Mouse (Mus musculus): ENCODE results near the gene Adamtsl1. TPM values are rescaled to one million over a fixed set of nuclear protein-coding genes. Genes with fewer than 3 reads are reported as not detected.

Gene Adamtsl1
- total RNA-seq, 2 experiments from 2014 or later = 12.0 to 14.3 TPM

DNA sequence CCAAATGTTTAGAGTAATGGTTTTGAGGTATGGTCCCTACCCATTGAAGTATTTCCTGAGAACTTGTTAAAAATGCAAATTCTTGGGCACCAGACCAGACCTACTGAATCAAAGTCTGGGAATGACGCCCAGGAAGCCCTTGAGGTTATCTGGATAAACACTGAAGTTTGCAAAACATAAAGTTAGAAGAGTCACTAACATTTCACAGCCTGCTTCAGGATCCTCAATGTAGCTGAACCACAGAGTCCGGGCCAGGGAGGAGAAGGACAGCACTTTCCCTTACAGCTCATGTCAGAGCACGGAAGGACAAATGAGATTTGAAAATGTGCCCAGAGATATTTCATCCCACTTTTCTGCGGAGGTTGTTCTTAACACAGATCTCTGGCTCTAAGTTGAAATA lies 370.1 kb downstream of the Adamtsl1 start:
- no peak for DNase-seq
- intact Hi-C loops (cut with DNase I; ENCODE audit: low total_unique reads) = no loop called here

DNA sequence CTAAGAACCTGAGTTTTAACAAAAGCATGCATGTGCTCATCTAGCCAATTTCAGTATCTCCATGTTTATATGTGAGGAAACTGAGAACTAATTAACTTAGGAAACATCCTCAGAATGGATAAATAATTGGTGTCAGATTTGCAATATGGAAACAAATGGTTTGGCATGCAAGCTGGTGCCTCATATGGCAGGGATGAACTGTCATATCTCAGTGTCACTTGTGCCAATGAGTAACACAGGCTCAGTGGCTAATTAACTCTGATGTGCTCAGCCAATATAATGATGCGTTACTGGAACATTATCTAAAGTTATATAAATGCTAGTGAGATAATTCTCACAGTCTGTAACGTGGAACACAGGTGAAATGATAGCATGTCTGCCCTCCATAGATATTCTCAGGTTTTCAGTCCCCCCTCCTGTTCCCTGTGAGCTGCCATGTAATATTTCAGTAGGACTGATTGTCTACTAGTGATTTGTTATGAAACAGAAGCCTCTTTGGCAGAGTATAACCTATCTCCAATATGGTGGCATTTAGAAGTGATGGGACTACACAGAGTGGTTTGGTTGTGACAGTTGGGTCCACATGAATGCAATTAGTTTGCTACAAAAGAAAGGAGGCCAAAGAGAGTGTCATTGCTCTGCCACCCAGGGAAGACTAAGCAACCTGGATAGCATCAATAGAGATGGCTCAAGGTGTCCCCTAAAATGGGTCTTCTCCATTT lies 376.1 kb downstream of the Adamtsl1 start:
- no peak for DNase-seq
- intact Hi-C loops (cut with DNase I; ENCODE audit: low total_unique reads) = no loop called here

DNA sequence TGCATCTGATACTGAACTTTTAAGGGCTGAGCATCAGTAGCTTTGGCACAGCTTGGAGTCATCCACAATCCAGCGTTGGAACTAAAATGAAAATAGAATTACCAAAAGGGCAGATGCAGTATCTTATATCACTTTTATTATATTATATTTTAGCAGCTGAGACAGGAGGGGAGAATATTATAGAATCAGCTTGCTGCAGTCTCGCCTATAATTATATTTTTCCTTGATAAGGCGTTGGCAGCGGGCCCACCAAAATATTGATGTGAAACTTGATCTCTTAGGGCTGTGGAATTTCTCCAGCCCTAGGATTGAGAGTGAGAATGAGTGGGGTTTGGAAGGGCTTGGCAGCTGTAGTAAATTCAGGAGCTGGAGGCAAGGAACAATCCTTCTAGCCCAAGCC lies 387.3 kb downstream of the Adamtsl1 start:
- DNase-seq = peak; percentile 8
- intact Hi-C loops (cut with DNase I; ENCODE audit: low total_unique reads) = no loop called here

DNA sequence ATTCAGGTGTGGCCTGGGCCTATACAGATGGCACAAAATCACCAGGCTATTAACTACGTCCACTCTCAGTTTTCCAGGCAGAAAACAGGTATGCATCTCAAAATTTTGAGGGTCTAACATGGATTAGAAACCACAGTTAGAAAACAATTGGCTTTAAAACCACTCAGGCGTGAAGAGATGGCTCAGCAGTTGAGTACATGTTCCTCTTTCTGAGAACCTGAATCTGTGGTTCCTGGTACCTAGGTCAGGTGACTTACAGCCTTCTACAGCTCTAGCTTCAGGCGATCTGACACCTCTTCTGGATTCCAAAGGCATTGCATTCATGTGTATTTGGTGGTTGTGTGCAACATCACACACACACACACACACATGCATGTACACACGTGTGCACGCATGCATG lies 390.2 kb downstream of the Adamtsl1 start:
- intact Hi-C loops (cut with DNase I; ENCODE audit: low total_unique reads) = no loop called here
- DNase-seq = no peak

DNA sequence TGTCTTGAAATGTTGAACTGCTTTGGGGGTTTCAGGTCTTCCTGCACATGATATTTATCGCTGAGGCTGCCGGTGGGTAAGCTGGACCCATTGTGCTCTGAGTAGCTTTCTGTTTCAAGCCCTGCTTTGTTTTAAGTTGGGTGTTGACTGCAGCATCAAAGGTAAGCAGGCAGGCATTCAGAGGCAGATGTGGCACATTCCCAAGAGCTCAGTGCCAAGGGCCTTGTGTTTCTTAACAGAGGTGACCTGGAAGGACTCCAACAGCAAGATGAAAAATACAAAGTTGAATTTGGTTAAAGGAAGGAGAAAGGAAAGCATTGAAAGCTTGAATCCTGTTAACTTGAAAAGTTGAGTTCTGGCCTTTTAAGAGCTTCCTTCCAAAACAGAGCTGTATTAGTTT lies 402.1 kb downstream of the Adamtsl1 start:
- intact Hi-C loops (cut with DNase I; ENCODE audit: low total_unique reads) = no loop called here
- DNase-seq = no peak

DNA sequence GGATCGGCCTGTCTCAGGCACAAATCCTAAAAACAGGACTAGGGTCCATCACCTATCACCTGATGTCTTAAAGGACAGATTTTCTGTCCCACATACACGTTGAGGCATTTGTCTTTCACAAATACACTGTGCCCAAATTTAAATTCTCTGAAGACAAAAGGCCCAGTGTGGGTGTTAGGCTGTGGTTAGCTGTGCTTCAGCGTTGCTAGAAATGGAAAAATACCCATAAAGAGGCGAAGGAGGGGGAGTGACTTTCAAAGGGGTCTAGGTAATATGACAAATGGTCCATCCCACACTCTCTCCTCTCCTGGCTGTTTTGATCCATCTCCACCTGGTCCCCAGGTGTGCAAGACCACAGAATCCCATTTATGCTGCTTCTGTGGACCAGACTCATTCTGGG lies 404.4 kb downstream of the Adamtsl1 start:
- intact Hi-C loops (cut with DNase I; ENCODE audit: low total_unique reads) = no loop called here
- no peak for DNase-seq

DNA sequence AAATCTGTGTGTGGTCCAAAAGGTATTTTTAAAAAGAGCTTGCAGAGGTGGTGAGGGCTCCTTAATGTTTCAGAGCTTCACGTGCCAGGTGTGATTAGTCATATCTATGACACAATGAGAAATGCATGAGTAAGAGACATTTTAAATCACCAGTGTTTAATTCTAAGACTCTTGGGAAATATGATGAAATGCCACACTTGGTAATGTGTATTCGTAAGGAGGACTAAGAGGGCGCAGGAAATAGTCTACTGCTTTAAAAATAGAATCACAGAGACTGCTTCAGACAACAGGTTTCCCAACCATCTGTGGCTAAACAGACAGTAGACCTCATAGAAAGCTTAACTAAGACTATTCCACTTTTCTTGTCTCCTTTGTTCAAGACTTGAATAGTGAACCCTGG lies 406.5 kb downstream of the Adamtsl1 start:
- intact Hi-C loops (cut with DNase I; ENCODE audit: low total_unique reads) = no loop called here

DNA sequence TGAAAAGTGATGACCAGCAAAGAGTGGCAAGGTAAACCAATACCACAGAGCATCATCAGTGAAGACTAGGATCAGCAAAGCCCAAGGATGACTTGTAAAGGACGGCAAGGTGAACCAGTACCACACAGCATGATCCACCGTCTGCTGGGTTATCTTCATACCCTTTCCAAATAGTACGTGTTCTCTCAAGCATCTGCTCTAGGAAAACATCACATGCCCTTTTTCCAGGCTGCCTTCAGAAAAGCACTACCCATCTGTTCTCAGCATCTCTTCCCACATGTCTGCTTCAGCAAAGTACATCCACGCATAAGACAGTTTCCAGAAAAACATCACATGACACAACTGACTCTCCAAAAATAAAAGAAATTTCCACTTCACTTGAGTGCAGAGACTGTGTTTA lies 408.8 kb downstream of the Adamtsl1 start:
- intact Hi-C loops (cut with DNase I; ENCODE audit: low total_unique reads) = no loop called here

More for the DNA sequence above, 406.5 kb downstream of the Adamtsl1 start:
- no peak for DNase-seq

DNA sequence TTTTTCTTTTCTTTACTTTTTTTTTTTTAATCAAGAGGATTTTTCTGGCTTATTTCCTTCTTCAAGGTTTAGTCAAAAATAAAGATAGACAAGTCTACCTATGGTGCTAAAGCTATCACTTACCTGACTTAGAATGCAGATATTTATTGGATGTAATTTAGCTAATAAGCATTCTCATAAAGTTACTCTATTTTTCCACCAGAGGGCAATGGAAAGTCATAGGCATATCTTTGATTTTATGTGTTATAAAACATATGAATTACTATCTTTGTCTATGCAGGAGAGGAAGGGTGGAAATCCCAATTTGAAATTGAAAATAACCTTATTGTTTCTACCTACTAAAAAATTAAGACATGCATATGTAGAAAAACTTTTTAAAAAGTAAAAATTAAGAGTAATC lies 418.2 kb downstream of the Adamtsl1 start:
- no peak for DNase-seq
- intact Hi-C loops (cut with DNase I; ENCODE audit: low total_unique reads) = no loop called here

More for the DNA sequence above, 408.8 kb downstream of the Adamtsl1 start:
- DNase-seq = no peak

DNA sequence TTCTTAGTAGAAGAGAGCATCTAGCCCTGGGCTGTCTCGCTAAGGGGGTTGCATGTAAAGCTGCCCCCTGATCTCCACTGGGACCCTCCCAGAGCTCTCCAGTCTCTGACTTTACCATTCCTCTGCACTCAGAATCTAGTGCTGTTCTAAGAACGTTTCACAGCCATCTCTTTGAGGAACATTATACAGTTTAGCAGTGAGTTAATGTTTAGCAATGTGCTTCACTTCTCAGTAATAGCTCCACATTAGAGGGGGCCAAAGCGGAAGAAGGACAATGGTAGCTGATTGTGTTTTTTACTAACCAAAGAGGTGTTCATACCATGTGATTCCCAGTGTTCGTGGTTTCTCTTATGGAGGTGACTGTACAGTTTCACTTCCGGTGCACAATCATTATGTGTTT lies 425.5 kb downstream of the Adamtsl1 start:
- intact Hi-C loops (cut with DNase I; ENCODE audit: low total_unique reads) = no loop called here
- no peak for DNase-seq

DNA sequence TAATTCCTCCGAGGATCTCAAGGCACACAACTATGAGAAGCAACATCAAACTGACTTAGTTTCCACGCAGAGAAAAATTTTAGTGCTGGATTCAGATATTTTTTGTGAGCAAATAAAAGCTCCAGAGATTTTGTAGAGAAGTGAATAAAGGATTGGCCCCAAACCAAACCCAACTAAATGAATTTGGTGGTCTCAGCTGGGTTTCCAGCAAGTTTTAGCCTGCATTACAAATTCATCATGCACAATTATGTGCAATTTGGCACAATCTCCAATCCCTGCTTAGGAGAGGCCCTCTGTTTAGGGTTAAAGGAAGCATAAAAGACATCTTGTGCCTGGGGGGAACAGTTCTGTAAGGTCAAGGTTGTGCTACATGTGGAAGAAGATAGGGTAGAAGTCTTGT lies 427.9 kb downstream of the Adamtsl1 start:
- no peak for DNase-seq
- intact Hi-C loops (cut with DNase I; ENCODE audit: low total_unique reads) = no loop called here

DNA sequence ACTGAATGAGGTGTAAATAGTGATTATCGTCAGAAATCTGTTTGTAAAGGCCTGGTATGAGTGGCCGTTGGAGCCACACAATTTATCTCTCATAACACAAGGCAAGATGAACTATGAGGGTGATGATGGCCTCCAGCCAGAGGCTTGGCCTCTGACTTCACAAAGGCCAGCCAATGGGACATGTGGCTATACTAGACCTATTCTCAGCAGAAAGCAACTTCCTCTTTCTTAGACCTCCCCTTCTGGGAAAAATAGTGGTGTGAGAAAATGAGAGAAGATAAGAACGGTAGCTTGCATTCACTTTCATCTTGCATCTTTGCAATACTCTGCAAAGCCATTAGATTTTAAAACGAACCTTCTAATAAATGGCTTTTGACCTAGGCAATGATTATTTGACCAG lies 439.6 kb downstream of the Adamtsl1 start:
- intact Hi-C loops (cut with DNase I; ENCODE audit: low total_unique reads) = no loop called here
- no peak for DNase-seq

DNA sequence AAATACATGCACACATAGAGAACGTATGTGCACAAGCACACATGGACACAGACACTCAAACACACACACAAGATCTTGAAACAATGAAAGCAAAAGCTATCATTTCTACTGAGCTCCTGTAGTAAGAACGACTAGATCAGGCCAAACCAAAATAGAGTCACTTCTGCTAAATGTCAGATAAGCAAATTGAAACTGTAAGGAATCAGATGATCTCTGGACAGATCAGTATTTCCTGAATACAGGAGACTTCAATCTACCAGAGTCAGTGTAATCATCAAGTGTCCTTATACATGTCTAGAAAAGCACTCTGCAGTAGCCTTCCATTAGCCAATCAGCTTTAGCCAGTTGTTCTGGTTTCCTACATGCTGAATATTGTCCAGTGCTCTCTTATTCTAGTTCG lies 441.4 kb downstream of the Adamtsl1 start:
- no peak for DNase-seq
- intact Hi-C loops (cut with DNase I; ENCODE audit: low total_unique reads) = no loop called here

DNA sequence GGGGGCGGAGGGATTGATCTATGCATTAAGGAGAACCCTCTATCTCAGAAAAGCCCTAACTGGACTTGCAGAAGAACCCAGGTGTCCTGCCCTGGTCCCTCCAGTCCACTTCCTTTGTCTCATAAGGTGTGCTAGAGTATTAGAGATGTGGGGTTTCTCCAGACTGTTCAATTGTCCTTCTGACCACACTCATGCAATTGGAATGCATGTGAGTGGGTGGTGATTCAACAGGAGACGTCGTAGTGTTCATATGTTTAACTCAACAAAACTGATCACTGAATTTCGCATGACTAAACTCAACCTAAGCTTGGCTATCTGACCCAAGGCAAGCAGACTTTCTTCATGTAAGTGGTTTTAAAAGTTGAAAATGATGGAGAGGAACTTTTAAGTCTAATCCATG lies 443.3 kb downstream of the Adamtsl1 start:
- intact Hi-C loops (cut with DNase I; ENCODE audit: low total_unique reads) = no loop called here
- no peak for DNase-seq

DNA sequence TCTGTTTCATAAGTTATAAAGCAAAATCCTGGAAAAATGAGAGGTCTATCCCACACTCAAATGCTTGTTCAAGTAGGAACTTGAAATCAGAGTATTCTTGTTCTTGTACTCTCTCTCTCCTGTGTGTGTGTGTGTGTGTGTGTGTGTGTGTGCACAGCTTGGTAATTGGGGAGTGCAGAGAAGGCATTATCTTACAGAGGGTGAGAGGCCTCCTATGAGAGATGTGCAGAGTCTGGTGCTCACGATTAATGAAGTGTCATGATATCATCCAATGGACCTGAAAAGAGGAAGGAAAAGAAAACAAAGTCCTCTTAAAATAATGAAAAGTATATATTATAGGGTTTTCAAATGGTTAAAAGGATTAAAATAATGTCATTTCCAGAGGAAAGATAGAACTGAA lies 443.9 kb downstream of the Adamtsl1 start:
- intact Hi-C loops (cut with DNase I; ENCODE audit: low total_unique reads) = no loop called here
- DNase-seq = no peak

DNA sequence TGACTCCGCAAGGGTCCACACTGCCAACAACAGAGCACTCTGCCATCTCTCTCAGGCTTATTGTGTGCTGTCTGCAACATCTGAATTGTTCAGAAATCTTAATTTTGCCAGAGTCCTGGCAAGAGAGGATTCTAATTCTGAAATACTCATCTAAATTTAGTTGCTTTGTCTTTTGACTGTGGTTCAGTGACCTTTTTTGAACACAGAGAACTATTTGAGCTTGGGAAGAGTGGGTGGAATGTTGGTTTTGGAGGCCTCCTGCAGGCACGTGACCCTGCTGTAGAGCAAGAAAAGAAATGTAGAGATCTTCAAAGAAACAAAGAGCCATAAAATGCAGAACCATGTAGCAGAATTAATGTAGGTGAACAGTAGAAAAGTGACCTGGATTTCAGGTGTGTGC lies 445.0 kb downstream of the Adamtsl1 start:
- intact Hi-C loops (cut with DNase I; ENCODE audit: low total_unique reads) = no loop called here
- DNase-seq = no peak

DNA sequence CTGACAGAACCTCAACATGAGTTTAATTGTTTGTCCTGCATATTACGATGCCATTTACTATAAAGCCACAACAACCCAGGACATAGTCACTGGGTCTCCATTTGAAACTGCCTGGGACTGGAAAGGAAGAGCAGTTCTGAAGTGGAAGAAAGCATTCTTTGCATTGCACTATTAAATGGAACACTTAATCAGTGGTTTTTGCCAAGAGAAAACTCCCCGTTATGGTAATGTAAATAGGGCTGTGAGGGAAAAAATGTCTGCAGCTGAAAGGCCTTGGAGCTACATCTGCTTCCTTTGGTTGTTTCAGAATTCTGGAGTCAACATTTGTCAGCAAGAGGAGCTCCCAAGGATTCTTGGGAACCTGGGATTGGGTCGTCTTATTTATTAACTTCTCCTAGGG lies 462.2 kb downstream of the Adamtsl1 start:
- DNase-seq = no peak
- intact Hi-C loops (cut with DNase I; ENCODE audit: low total_unique reads) = no loop called here

DNA sequence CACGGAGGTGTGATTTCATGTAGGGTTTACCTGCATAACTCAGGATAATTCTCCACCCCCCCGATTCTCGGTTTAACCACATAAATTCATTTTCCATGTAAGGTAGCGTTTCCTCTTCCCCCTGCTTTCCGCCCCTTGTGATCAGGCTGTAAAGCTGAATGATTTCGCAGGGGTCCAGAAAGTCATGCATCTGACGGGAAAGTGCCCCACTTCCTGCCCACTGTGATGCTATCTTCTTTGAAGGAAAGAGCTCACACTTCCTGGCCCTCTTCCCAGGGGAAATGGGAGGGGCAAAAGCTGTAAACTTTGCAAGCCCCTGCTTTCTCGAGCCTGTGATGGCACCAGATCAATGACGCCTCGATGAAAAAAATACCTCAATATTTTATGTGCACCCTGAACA lies 465.2 kb downstream of the Adamtsl1 start:
- intact Hi-C loops (cut with DNase I; ENCODE audit: low total_unique reads) = no loop called here
- no peak for DNase-seq

DNA sequence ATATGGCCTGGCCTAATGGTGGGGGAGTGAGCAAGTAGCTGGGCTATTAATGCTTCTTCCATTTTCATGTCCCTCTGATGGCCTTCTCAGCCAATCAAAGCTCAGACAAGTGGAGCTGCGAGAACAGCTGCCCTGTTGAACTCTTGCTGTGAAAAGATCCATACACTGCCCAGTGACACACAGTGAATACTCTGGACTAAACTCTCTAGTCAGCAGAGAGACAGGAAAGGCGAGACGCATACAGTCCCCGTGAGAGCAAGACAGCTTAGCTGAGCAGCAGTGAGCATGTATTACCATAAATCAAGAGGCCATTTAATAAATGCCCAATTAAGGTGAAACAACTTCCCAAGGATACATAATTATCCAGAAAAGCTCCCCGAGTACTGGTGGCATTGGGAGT lies 492.6 kb downstream of the Adamtsl1 start:
- intact Hi-C loops (cut with DNase I; ENCODE audit: low total_unique reads) = no loop called here
- no peak for DNase-seq

DNA sequence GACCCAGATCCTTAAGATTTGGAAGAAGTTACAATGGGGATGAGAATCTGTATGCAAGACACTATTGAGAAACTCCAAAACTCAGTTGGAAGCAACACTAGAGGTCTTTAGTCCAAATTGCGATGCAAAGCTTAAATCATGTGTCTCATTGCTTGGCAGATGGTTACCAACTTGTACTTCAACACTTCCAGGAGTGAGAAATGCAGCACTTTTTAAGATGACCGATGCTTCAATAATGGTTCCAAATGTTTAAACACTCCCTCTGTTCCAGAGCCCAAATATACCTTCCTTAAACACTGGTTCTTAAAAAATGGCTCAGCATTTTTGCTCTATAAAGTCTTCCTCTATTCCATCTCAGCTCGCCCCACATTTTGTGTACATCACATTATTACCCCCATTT lies 499.7 kb downstream of the Adamtsl1 start:
- no peak for DNase-seq
- intact Hi-C loops (cut with DNase I; ENCODE audit: low total_unique reads) = no loop called here

DNA sequence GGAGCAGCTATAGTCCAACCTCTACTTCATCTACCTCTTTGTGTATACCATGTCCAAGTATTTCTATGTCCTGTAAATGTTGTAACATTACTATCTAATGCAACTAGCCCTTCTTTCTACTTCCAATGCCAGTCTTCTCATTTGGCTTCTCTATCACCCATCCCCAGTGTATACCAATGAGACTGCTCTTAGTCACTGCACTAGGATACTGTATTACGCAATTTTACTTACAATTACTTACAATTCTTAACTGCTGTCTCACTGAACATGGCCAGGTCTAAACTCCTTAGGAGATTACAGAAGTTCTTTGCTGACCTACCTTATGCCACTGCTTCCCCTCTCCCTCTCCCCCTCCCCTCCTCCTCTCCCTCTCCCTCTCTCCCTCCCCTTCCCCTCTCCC lies 505.0 kb downstream of the Adamtsl1 start:
- intact Hi-C loops (cut with DNase I; ENCODE audit: low total_unique reads) = no loop called here
- no peak for DNase-seq

DNA sequence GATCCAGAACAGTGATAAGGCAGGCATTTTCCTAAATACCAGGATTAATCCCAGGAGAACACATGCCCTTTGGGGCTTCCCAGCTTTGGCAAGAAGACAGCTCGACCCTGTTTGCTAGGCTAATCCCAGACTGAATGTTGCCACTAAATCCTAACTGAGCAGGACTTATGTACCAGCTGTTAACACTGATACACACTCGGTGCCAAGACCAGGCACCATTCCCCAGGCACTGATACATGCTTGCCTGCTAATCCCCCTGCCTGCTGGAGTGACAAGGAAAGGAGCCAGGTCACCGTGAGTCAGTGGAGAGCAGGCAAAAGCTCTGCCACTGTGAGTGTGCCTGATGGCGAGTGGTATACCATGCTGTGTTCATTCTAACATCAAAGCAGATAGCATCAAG lies 505.6 kb downstream of the Adamtsl1 start:
- intact Hi-C loops (cut with DNase I; ENCODE audit: low total_unique reads) = no loop called here
- peak; percentile 25 for DNase-seq
